Mouse (Mus musculus) kidney, adult 2 months (tissue): ENCODE data around the gene Pde4d. TPM values are rescaled to one million over a fixed set of nuclear protein-coding genes. Genes with fewer than 3 reads are reported as not detected.

ENCODE experiments used
- DNase-seq: peaks from one replicate; pipeline ENCODE4 v3.0.0; 2021
- H3K27ac ChIP-seq: fragments of 200-500 bp; 2 replicates; pipeline ENCODE4 v1.5.1; 2012; ENCODE audit warnings: low read depth, low read length, control low read depth, inconsistent platforms; ENCODE audit not compliant: insufficient read depth
- H3K27me3 ChIP-seq: fragments of 200-500 bp; replicated peaks from 2 replicates; pipeline ENCODE4 v1.6.1; 2012; ENCODE audit warnings: mild to moderate bottlenecking, moderate library complexity, low read length, inconsistent platforms; ENCODE audit not compliant: control insufficient read depth, insufficient read depth
- H3K36me3 ChIP-seq: fragments of 200-500 bp; 2 replicates; pipeline ENCODE4 v1.6.1; 2012; ENCODE audit warnings: mild to moderate bottlenecking, moderate library complexity, low read length, inconsistent platforms; ENCODE audit not compliant: control insufficient read depth, insufficient read depth
- H3K4me1 ChIP-seq: fragments of 200-500 bp; 2 replicates; pipeline ENCODE4 v1.6.1; 2011; ENCODE audit warnings: low read length; ENCODE audit not compliant: control insufficient read depth, insufficient read depth
- H3K4me3 ChIP-seq: fragments of 200-500 bp; 2 replicates; pipeline ENCODE4 v1.5.1; 2011; ENCODE audit warnings: mild to moderate bottlenecking, low read depth, low read length, control low read depth; ENCODE audit not compliant: insufficient read depth
- CTCF ChIP-seq: fragments of 200-500 bp; conservative IDR thresholded peaks from 2 replicates; pipeline ENCODE4 v1.5.1; 2011; ENCODE audit warnings: low read depth, mild to moderate bottlenecking, control low read depth, low read length, moderate library complexity, mixed read lengths; ENCODE audit not compliant: insufficient read depth, insufficient read length
- POLR2A ChIP-seq: fragments of 200-500 bp; IDR thresholded peaks from one replicate; pipeline ENCODE4 v1.6.1; 2011; ENCODE audit warnings: low read depth, low read length, control low read depth
- WGBS: fragments of 180-500 bp; shearing (Covaris S2); methylation state at CpG from one replicate; pipeline ENCODE4 v1.1.7; 2018; 5-methylcytosine and 5-hydroxymethylcytosine counted together
- polyA plus RNA-seq: library from polyadenylated mRNA; depleted of rRNA; stranded (reverse); fragments of >200 nt; gene quantifications from 2 replicates; pipeline ENCODE4 v1.2.3, GENCODE M21; 2012

Gene Pde4d
- polyA plus RNA-seq, 1 experiment: 18.3 TPM

DNA sequence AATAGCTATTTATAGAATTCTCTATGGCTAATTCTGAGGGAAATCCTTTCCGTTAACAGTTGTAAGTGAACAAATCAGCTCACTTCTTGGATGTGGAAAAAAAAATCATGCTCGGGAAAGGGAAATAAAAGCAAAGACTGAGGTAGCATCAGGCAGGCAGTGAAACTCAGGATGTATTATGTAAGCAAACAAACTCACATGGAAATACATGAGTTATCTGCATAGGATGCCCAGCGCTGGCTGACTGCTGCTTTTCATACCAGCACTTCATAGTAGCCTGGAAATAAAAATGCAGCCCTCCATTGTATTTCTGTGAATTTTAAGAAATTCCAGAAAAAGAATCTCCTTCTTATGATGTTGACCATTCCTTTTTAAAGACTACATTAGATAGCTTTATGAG is 1237.2 kb downstream of the Pde4d start:
- Histone ChIP-seq H3K36me3 (no peaks in the 10 kb centered on the region), H3K4me3 (no peak overlapping the region), H3K27me3 (no peaks in the 10 kb centered on the region), H3K27ac (no peak overlapping the region), H3K4me1 (peaks cover 5% of the 10 kb centered on the region; the same call in 1 of the 2 replicates)
- TF ChIP-seq POLR2A (no peak), CTCF (no peak)
- WGBS: 57% methylated on average over 3 of the region's 3 CpGs
- no peak for DNase-seq

GRCm38 (mm10) chr13:109688195-109688594 is 1238.4 kb downstream of the Pde4d start:
- DNase-seq: no peak
- TF ChIP-seq CTCF (no peak), POLR2A (no peak)
- 85% methylated on average over 2 of the region's 2 CpGs for WGBS
- H3K4me1 ChIP-seq: peaks cover 5% of the 10 kb centered on the region; the same call in 1 of the 2 replicates
- H3K27me3 ChIP-seq: no peaks in the 10 kb centered on the region
- no peak overlapping the region for H3K4me3 ChIP-seq
- H3K27ac ChIP-seq: no peak overlapping the region
- H3K36me3 ChIP-seq: no peaks in the 10 kb centered on the region

DNA sequence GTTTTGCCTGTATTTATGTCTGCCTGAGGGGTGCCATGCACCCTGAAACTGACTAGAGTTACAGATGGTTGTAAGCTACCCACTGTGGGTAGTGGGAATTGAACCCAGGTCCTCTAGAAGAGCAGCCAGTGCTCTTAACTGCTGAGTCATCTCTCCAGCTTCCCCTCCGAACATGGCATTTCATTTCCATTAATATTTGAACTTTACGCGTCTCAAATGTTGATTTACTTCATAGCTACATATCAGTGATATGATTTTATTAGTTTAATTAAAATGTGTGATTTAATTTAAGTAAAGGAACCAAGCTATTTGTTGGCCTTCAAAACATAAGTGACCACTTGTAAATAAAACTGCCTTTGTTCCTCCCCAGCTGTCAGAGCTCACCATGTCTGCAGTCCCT is 1239.4 kb downstream of the Pde4d start:
- WGBS: 77% methylated on average over 3 of the region's 3 CpGs
- Histone ChIP-seq H3K27me3 (no peaks in the 10 kb centered on the region), H3K27ac (no peak overlapping the region), H3K4me1 (peaks cover 7% of the 10 kb centered on the region; the same call in 1 of the 2 replicates), H3K36me3 (no peaks in the 10 kb centered on the region), H3K4me3 (no peak overlapping the region)
- no peak for DNase-seq
- TF ChIP-seq CTCF (no peak), POLR2A (no peak)

GRCm38 (mm10) chr13:109690558-109690957 is 1240.8 kb downstream of the Pde4d start:
- TF ChIP-seq CTCF (no peak), POLR2A (no peak)
- H3K36me3 ChIP-seq: no peaks in the 10 kb centered on the region
- H3K4me1 ChIP-seq: peaks cover 6% of the 10 kb centered on the region; the same call in 1 of the 2 replicates
- 89% methylated on average over 5 of the region's 5 CpGs for WGBS
- H3K27ac ChIP-seq: no peak overlapping the region
- H3K27me3 ChIP-seq: no peaks in the 10 kb centered on the region
- DNase-seq: no peak
- no peak overlapping the region for H3K4me3 ChIP-seq

DNA sequence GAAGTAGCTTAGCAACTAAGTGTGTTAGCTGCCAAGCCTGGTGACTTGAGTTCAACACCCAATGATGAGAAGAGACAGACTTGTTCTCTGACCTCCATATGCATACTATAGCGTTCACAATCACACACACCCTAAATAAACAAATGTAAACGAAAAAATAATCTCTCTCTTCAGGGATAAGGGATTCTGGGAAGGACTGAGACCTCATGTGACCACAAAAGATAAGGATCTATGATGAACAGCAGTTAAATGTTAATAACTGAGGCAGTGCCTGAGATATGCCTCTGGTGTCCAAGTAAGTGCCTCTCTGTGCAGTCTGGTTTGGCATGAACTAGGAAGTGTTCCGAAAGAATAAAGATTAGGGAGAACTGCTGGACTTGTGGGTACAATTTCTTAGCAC is 1243.1 kb downstream of the Pde4d start:
- Histone ChIP-seq H3K4me1 (peaks cover 6% of the 10 kb centered on the region; the same call in 1 of the 2 replicates), H3K36me3 (no peaks in the 10 kb centered on the region), H3K27me3 (no peaks in the 10 kb centered on the region), H3K4me3 (no peak overlapping the region), H3K27ac (no peak overlapping the region)
- no peak for TF ChIP-seq POLR2A
- TF ChIP-seq CTCF: no peak
- 66% methylated on average over 3 of the region's 3 CpGs for WGBS
- DNase-seq: no peak

DNA sequence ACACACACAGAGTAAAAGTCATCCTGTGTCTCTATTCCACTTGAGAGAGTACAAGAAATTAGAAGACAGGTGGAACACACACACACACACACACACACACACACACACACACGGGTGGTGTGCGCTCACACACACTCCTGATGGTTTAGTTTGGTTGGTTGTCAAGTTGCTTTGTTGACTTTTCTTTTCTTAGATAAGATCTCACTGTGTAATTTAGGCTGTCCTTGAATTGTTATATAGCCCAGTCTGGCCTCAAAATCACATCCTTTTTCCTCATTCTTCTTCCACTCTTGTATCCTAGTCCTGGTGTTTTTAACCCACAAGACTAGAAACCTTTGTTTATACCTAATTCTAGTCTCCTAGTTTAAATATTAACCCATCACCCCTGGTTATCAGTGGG is 1244.0 kb downstream of the Pde4d start:
- Histone ChIP-seq H3K27ac (no peak overlapping the region), H3K36me3 (no peaks in the 10 kb centered on the region), H3K4me3 (no peak overlapping the region), H3K4me1 (peaks cover 6% of the 10 kb centered on the region; the same call in 1 of the 2 replicates), H3K27me3 (no peaks in the 10 kb centered on the region)
- TF ChIP-seq CTCF: no peak
- TF ChIP-seq POLR2A: no peak
- no peak for DNase-seq
- WGBS: 71% methylated on average over 2 of the region's 2 CpGs

DNA sequence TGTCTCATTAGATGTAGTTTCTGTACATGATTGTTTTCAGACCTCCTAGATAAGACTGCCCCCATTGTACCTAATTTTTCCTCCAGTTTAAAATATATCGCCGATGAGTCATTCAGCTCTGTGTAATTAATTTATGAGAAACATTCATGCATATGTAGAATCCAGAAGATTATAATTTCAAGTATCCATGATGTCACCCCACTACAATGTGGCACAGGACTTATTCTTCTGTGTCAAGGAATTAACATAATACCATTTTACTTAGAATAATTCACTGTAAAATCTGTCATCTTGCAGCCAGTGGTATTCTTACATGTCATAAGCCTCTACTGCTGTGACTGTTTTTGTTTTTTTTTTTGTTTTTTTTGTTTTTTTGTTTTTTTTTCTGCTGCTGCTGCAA is 1244.5 kb downstream of the Pde4d start:
- Histone ChIP-seq H3K27me3 (no peaks in the 10 kb centered on the region), H3K36me3 (no peaks in the 10 kb centered on the region), H3K4me3 (no peak overlapping the region), H3K27ac (no peak overlapping the region), H3K4me1 (peaks cover 6% of the 10 kb centered on the region; the same call in 1 of the 2 replicates)
- DNase-seq: no peak
- 84% methylated on average over 2 of the region's 2 CpGs for WGBS
- TF ChIP-seq CTCF (no peak), POLR2A (no peak)

- Histone ChIP-seq H3K36me3 (no peaks in the 10 kb centered on the region), H3K4me3 (no peak overlapping the region), H3K27ac (no peak overlapping the region), H3K27me3 (no peaks in the 10 kb centered on the region), H3K4me1 (peaks cover 6% of the 10 kb centered on the region; the same call in 1 of the 2 replicates)
- 54% methylated on average over 6 of the region's 6 CpGs for WGBS
- TF ChIP-seq CTCF (no peak), POLR2A (no peak)
- DNase-seq: peak; percentile 14
These were observed 1245.3 kb downstream of the Pde4d start for GRCm38 (mm10) chr13:109695098-109695497.
